Mouse (Mus musculus) liver, embryonic 14.5 days (tissue): ENCODE measurements around the gene Adat3.

ENCODE experiments used
- CTCF ChIP-seq: IDR thresholded peaks from 2 replicates; pipeline ENCODE4 v1.5.1; 2016; ENCODE audit warnings: antibody characterized with exemption, low read depth, control low read depth
- EP300 ChIP-seq: IDR thresholded peaks from 2 replicates; pipeline ENCODE4 v1.6.1; 2016; ENCODE audit warnings: antibody characterized with exemption, low read depth

- TF ChIP-seq CTCF: no peak
- TF ChIP-seq EP300: no peak
Observed at GRCm38 (mm10) chr10:80655406-80656129, 52.9 kb downstream of the Adat3 start.
